Mouse (Mus musculus) C2C12 (cell line): Measurements from ENCODE around the gene Tubgcp5. TPM values are rescaled to one million over a fixed set of nuclear protein-coding genes. Genes with fewer than 3 reads are reported as not detected.
"Not testable (repeated sequence)": the region's sequence is repeated elsewhere in the genome, so short reads cannot be mapped to it uniquely, and the experiment has no call there.

Source experiments
- H3K27me3 ChIP-seq: one replicate; pipeline ENCODE4 v1.6.1; 2011; ENCODE audit not compliant: control insufficient read depth, insufficient read depth, insufficient read length
- H3K36me3 ChIP-seq: one replicate; pipeline ENCODE4 v1.6.1; 2011; ENCODE audit not compliant: control insufficient read depth, insufficient read depth
- H3K4me3 ChIP-seq: one replicate; pipeline ENCODE4 v1.5.1; 2011; ENCODE audit warnings: mild to moderate bottlenecking, control low read depth; ENCODE audit not compliant: poor library complexity, insufficient read depth, severe bottlenecking
- H3K79me2 ChIP-seq: one replicate; pipeline ENCODE4 v1.6.1; 2011; ENCODE audit not compliant: control insufficient read depth, insufficient read depth
- H3K79me3 ChIP-seq: one replicate; pipeline ENCODE4 v1.6.1; 2011; ENCODE audit warnings: low read depth, control low read depth
- H3ac ChIP-seq: one replicate; pipeline ENCODE3; 2011; ENCODE audit warnings: low read depth; ENCODE audit not compliant: control insufficient read depth, insufficient read length
- CEBPB ChIP-seq: IDR thresholded peaks from one replicate; pipeline ENCODE4 v1.6.1; 2011; ENCODE audit warnings: low read depth, mild to moderate bottlenecking, control low read depth, moderate library complexity
- CTCF ChIP-seq: IDR thresholded peaks from one replicate; pipeline ENCODE4 v1.5.1; 2011; ENCODE audit not compliant: control insufficient read depth, insufficient read depth, insufficient read length
- FOSL1 ChIP-seq: IDR thresholded peaks from one replicate; pipeline ENCODE4 v1.8.0; 2011; ENCODE audit warnings: mild to moderate bottlenecking, low read length; ENCODE audit not compliant: poor library complexity, insufficient read depth, severe bottlenecking
- MAX ChIP-seq: IDR thresholded peaks from one replicate; pipeline ENCODE4 v1.6.1; 2011; ENCODE audit warnings: mild to moderate bottlenecking, control low read depth
- MYOD1 ChIP-seq: IDR thresholded peaks from one replicate; pipeline ENCODE4 v1.6.1; 2011; ENCODE audit warnings: low read depth; ENCODE audit not compliant: control insufficient read depth, insufficient read length
- MYOG ChIP-seq: IDR thresholded peaks from one replicate; pipeline ENCODE4 v1.6.1; 2011; ENCODE audit not compliant: control insufficient read depth, insufficient read length; ENCODE audit errors: extremely low read depth
- USF1 ChIP-seq: IDR thresholded peaks from one replicate; pipeline ENCODE4 v1.6.1; 2011; ENCODE audit warnings: low read depth, mild to moderate bottlenecking, control low read depth, moderate library complexity
- polyA plus RNA-seq: library from polyadenylated mRNA; unstranded; fragments of >200 nt; fragmentation: generic; extraction: Trizol; gene quantifications from one replicate; pipeline ENCODE4 v1.2.1, GENCODE M21; 2012; ENCODE audit warnings: missing spikeins

Gene Tubgcp5
- polyA plus RNA-seq, 1 experiment, result 3.6 TPM

DNA sequence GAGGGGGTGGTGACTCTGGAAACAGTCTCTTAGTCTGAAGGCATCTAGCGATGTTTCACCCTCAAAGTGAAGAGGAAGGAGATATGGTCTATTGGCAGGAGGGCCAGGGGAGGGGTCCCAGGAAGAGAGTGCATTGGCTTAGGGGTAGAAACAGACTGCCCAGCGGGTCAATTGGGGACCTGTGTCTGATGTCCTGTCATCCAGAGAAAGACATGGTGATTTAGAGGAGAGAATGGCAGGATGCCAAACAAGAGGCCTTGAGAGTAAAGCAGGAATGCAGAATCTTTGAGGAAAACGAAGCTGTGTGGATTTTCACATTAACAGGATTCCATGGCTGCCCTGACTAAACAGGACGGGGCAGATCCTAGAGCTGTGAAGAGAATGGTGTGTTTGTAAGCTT, 13.9 kb upstream of the Tubgcp5 start:
- Histone ChIP-seq H3K36me3 (no peaks in the 10 kb centered on the region), H3K79me3 (no peaks in the 10 kb centered on the region), H3K27me3 (peaks cover 5% of the 10 kb centered on the region), H3ac (no peak overlapping the region), H3K79me2 (no peaks in the 10 kb centered on the region), H3K4me3 (no peak overlapping the region)
- TF ChIP-seq CEBPB, result no peak
- no peak for TF ChIP-seq MYOD1
- TF ChIP-seq MAX, result no peak
- no peak for TF ChIP-seq USF1
- TF ChIP-seq CTCF, result no peak
- TF ChIP-seq FOSL1, result no peak
- no peak for TF ChIP-seq MYOG

DNA sequence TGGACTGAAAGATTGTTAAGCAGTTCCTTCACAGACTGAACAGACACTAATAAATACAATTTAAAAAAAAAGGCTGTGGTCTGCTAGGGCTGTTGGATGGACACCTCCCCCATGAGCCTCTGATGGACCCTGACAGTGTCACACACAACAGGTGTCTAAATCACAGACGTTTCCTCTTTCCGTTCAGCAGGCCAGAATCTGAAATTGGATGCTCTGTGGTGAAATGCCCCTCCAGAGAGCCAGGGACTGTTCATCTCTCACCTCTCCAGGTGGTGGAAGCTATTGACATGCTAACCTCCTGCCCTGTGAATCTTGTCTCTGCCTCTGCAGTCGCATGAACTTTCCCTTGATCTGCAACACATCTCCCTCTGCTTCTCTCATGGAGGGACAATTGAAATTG, 11.5 kb upstream of the Tubgcp5 start:
- Histone ChIP-seq H3K36me3 (no peaks in the 10 kb centered on the region), H3K79me3 (no peaks in the 10 kb centered on the region), H3K27me3 (peaks cover 5% of the 10 kb centered on the region), H3ac (no peak overlapping the region), H3K4me3 (no peak overlapping the region), H3K79me2 (no peaks in the 10 kb centered on the region)
- no peak for TF ChIP-seq CEBPB
- no peak for TF ChIP-seq FOSL1
- no peak for TF ChIP-seq USF1
- TF ChIP-seq MAX, result no peak
- no peak for TF ChIP-seq CTCF
- TF ChIP-seq MYOD1, result no peak
- no peak for TF ChIP-seq MYOG

DNA sequence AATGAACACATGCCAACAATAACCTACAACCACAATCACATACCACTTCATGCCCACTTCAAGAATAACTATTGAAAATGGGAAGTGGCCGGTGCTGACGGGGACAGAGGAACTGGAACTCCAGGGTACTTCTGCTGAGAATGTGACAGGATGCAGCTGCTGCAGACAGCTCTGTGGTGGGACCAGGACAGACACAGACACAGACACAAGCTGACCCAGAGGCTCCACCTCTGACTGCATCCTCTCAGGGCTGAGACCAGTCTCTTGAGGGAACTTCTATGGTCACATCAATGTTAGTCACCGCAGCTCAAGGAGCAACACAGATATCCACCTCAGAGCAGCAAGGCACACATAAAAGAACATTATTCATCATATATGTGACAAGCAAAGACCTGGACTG, 9.4 kb upstream of the Tubgcp5 start:
- TF ChIP-seq USF1 (no peak), CEBPB (no peak), MYOD1 (no peak), MAX (no peak), MYOG (no peak), CTCF (no peak), FOSL1 (no peak)
- no peak overlapping the region for H3K4me3 ChIP-seq
- H3K79me3 ChIP-seq, result no peaks in the 10 kb centered on the region
- no peaks in the 10 kb centered on the region for H3K36me3 ChIP-seq
- no peaks in the 10 kb centered on the region for H3K79me2 ChIP-seq
- H3ac ChIP-seq, result no peak overlapping the region
- H3K27me3 ChIP-seq, result peaks cover 5% of the 10 kb centered on the region

DNA sequence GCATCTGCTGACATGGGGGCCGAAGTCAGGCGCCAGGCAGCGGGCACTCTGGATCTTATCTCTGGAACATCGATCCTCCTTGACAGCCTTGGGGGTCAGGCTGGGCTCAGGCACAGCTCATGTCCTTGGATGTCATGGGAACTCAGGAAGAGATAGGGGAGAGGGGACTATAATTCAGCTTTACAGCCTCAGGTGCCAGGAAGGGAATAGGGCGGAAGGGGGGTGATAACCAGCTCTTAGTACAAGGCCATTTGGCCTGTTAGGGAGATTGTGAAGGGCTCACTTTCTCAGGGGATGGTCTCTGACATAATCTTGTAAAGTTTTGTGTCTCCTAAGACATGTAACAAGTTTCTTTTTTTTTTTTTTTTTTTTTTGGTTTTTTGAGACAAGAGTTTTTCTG, 3.4 kb upstream of the Tubgcp5 start:
- not testable (repeated sequence) for H3K4me3 ChIP-seq, H3K36me3 ChIP-seq, H3ac ChIP-seq, H3K27me3 ChIP-seq
- Histone ChIP-seq H3K79me2 (peaks cover 15% of the 10 kb centered on the region), H3K79me3 (peaks cover 13% of the 10 kb centered on the region)

DNA sequence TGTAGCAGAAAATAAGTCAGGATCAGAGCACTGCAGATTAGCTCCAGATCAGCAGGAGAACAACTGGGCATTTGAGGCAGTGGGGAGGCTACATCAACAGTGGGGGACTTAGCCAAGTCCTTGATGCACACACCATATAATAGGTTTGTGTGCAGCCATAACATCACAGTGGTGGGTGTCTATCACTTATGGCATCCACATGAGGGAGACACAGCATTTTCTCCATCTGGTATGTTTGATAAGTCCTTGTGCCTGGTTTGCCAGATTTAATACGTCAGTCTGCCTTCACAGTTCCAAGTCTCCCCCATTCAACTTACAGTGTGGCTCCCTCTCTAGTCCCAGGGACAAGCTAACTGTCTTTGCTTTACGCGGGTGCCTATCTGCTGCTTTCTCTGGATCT, 1.7 kb upstream of the Tubgcp5 start:
- Histone ChIP-seq H3K4me3 (no peak overlapping the region), H3K79me2 (peaks cover 27% of the 10 kb centered on the region), H3ac (no peak overlapping the region), H3K79me3 (peaks cover 14% of the 10 kb centered on the region), H3K27me3 (no peaks in the 10 kb centered on the region), H3K36me3 (peaks cover 13% of the 10 kb centered on the region)
- TF ChIP-seq CTCF (no peak), MAX (no peak), USF1 (no peak), MYOD1 (no peak), CEBPB (no peak), FOSL1 (no peak)

DNA sequence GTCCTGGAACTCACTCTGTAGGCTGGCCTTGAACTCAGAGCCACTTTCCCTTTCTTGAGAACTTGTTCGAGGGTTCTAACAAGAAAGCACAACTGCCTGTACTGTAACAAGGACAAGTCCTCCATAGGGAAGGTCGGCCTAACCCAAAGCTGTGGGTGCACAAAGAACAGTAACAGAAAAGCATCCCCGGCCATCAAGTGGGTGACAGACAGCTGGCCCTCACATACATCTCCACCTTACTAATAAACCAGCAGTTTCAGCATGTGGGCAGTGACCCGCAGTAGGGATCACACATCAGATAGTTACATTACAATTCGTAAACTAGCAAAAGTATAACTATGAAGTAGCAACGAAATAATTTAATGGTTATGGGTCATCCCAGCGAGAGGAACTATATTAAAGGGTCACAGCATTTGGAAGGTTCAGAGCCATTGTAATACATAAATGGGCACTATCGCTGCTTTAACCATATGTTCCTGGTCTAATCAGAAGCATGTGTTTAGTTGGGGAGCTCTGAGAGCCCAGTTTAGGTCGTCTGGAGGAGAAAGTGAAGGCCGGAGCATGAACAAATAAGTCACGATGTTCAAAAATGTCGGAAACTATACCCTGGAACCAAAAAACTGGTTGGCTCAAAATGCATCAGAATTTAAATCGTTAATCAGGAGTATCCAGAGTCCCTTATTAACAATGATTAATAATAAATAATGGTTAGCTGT, 560 bp upstream of the Tubgcp5 start:
- TF ChIP-seq CTCF (no peak), CEBPB (no peak), USF1 (no peak), MAX (no peak), MYOD1 (no peak), FOSL1 (no peak), MYOG (no peak)
- Histone ChIP-seq H3K27me3 (no peaks in the 10 kb centered on the region), H3K4me3 (peak overlapping the region; percentile 51), H3K79me3 (peaks cover 14% of the 10 kb centered on the region), H3ac (peak overlapping the region; percentile 52), H3K36me3 (peaks cover 22% of the 10 kb centered on the region), H3K79me2 (peaks cover 29% of the 10 kb centered on the region)
